In genomic region chr9:53173258-53173657, GRCm38 (mm10) we compare ENCODE assay signal across 8 mouse cellular contexts.
A peak's percentile ranks its signal among the peaks of the same experiment; 100 is the strongest.
DNase-seq lines count a peak whose midpoint lies in the region; ATAC-seq and TF ChIP-seq lines count a peak whose summit lies in the region.
"Had no signal": no experiment of that assay in that cellular context is flagged by ENCODE, and none has a peak within 500 bp of the region (broad histone marks: within the 10 kb centered on the region; RNA-seq: fewer than 3 reads in every experiment).

No protein-coding gene starts in this region.

- H3K4me1 ChIP-seq in E14TG2a.4 (replicated peaks; ENCODE audit: low read depth, low read length) = no peaks in the 10 kb centered on the region

- no peaks in the 10 kb centered on the region for H3K36me3 ChIP-seq in E14TG2a.4 (ENCODE audit: insufficient read depth, low read length)

- peak; percentile 5 for DNase-seq in kidney, adult 11 months
- no peak for DNase-seq in kidney, adult 18-20 months
- peak; percentile 45 for DNase-seq in R1 (ENCODE audit: low read depth, low spot score)
- peak; percentile 11 to 37 for DNase-seq in kidney, postnatal 4 days
- DNase-seq: layer of hippocampus, adult 9-11 months had no signal

- no peaks in the 10 kb centered on the region for H3K27me3 ChIP-seq in E14TG2a.4 (ENCODE audit: insufficient read depth, low read length)

- peak; percentile 28 for TF ChIP-seq CTCF in E14TG2a.4 (conservative IDR thresholded peaks at IDR 0.05; ENCODE audit: low read length)

- H3K4me3 ChIP-seq in E14TG2a.4 (replicated peaks; ENCODE audit: low read length) = no peak overlapping the region

- no peaks in the 10 kb centered on the region for H3K9me3 ChIP-seq in E14TG2a.4 (ENCODE audit: low read length)

- ATAC-seq in erythroid progenitor cell, adult 5-6 weeks (replicated peaks; ENCODE audit: low FRiP score, poor library complexity, severe bottlenecking) = no peak
- ATAC-seq in CD4-positive, CD25-positive, alpha-beta regulatory T cell, adult 4 months = no peak
